Mouse (Mus musculus) stomach, embryonic 16.5 days (tissue): Measurements from ENCODE around the gene Zfp692. TPM values are rescaled to one million over a fixed set of nuclear protein-coding genes. Genes with fewer than 3 reads are reported as not detected.

Experiments
- ATAC-seq: fragments of 200-750 bp; cut with Nextera tagmentation; 2 replicates; pipeline ENCODE4 v1.8.0; 2017; ENCODE audit warnings: moderate number of reproducible peaks, moderate TSS enrichment; ENCODE audit not compliant: insufficient read depth, low FRiP score
- H3K27ac ChIP-seq: fragments of 300-500 bp; sonication (generic); 2 replicates; pipeline ENCODE4 v1.5.1; 2014; ENCODE audit warnings: low read length
- H3K27me3 ChIP-seq: fragments of 300-500 bp; sonication (generic); 2 replicates; pipeline ENCODE4 v1.6.1; 2014; ENCODE audit warnings: low read length, control low read depth, mixed read lengths; ENCODE audit not compliant: control insufficient read depth, insufficient read depth
- H3K36me3 ChIP-seq: fragments of 300-500 bp; sonication (generic); 2 replicates; pipeline ENCODE4 v1.6.1; 2014; ENCODE audit warnings: low read length; ENCODE audit not compliant: control insufficient read depth, insufficient read depth
- H3K4me1 ChIP-seq: fragments of 300-500 bp; sonication (generic); 2 replicates; pipeline ENCODE4 v1.6.1; 2014; ENCODE audit warnings: low read length, control low read depth, mixed read lengths; ENCODE audit not compliant: control insufficient read depth, insufficient read depth
- H3K4me2 ChIP-seq: fragments of 300-500 bp; sonication (generic); 2 replicates; pipeline ENCODE4 v1.6.1; 2014; ENCODE audit warnings: low read depth, low read length, mixed read lengths
- H3K4me3 ChIP-seq: fragments of 300-500 bp; sonication (generic); replicated peaks from 2 replicates; pipeline ENCODE4 v1.5.1; 2014; ENCODE audit warnings: mild to moderate bottlenecking, low read length
- H3K9ac ChIP-seq: fragments of 300-500 bp; sonication (generic); 2 replicates; pipeline ENCODE4 v1.6.1; 2014; ENCODE audit warnings: low read length
- H3K9me3 ChIP-seq: fragments of 300-500 bp; sonication (generic); replicated peaks from 2 replicates; pipeline ENCODE4 v1.6.1; 2016; ENCODE audit warnings: low read length, control low read depth; ENCODE audit not compliant: control insufficient read depth
- WGBS: fragments of 180-500 bp; shearing (Covaris S2); extraction: QIAGEN DNeasy Blood & Tissue Kit; methylation state at CpG from one replicate; pipeline ENCODE4 v1.1.7; 2014; 5-methylcytosine and 5-hydroxymethylcytosine counted together
- polyA plus RNA-seq: library from polyadenylated mRNA; unstranded; fragments of >200 nt; fragmentation: Nextera tagmentation; extraction: Ambion mirVana; gene quantifications from 2 replicates; pipeline ENCODE4 v1.2.1, GENCODE M21; 2015

Zfp692 gene
- polyA plus RNA-seq = 28.8 and 29.9 TPM in 2 replicates

- peak; percentile 64 for ATAC-seq
- H3K9me3 ChIP-seq = no peaks in the 10 kb centered on the region
- WGBS = under 1% methylated on average over 34 of the region's 34 CpGs
- H3K9ac ChIP-seq = peak within 1 kb of the TSS; percentile 82
- no peaks in the 10 kb centered on the region for H3K36me3 ChIP-seq
- H3K4me1 ChIP-seq = peaks cover 8% of the 10 kb centered on the region
- peak within 1 kb of the TSS; percentile 90 for H3K27ac ChIP-seq
- H3K4me2 ChIP-seq = peak within 1 kb of the TSS; percentile 97
- peak within 1 kb of the TSS; percentile 62 for H3K4me3 ChIP-seq
- no peaks in the 10 kb centered on the region for H3K27me3 ChIP-seq
These were observed at the start of gene Zfp692 for GRCm38 (mm10) chr11:58306860-58307308. Gene Zfp692 (plus strand): TSS chr11:58307069.

- H3K9me3 ChIP-seq = no peaks in the 10 kb centered on the region
- no peak overlapping the region for H3K4me3 ChIP-seq
- ATAC-seq = no peak
- H3K36me3 ChIP-seq = no peaks in the 10 kb centered on the region
- no peaks in the 10 kb centered on the region for H3K4me1 ChIP-seq
- H3K27me3 ChIP-seq = no peaks in the 10 kb centered on the region
- H3K4me2 ChIP-seq = no peak overlapping the region
- H3K27ac ChIP-seq = no peak overlapping the region
- H3K9ac ChIP-seq = no peak overlapping the region
- WGBS = 83% methylated on average over 5 of the region's 5 CpGs
These were observed 49.1 kb upstream of the Zfp692 start for GRCm38 (mm10) chr11:58257816-58258215.

- no peaks in the 10 kb centered on the region for H3K36me3 ChIP-seq
- no peak for ATAC-seq
- H3K27ac ChIP-seq = no peak overlapping the region
- no peak overlapping the region for H3K9ac ChIP-seq
- no peaks in the 10 kb centered on the region for H3K4me1 ChIP-seq
- 88% methylated on average over 4 of the region's 4 CpGs for WGBS
- H3K4me2 ChIP-seq = no peak overlapping the region
- no peaks in the 10 kb centered on the region for H3K27me3 ChIP-seq
- no peak overlapping the region for H3K4me3 ChIP-seq
- H3K9me3 ChIP-seq = no peaks in the 10 kb centered on the region
These were observed 46.7 kb upstream of the Zfp692 start for GRCm38 (mm10) chr11:58260156-58260555.

GRCm38 (mm10) chr11:58261826-58262225 lies 45.0 kb upstream of the Zfp692 start:
- H3K4me1 ChIP-seq = no peaks in the 10 kb centered on the region
- no peak overlapping the region for H3K4me3 ChIP-seq
- no peak overlapping the region for H3K9ac ChIP-seq
- ATAC-seq = no peak
- no peaks in the 10 kb centered on the region for H3K9me3 ChIP-seq
- no peaks in the 10 kb centered on the region for H3K36me3 ChIP-seq
- H3K4me2 ChIP-seq = no peak overlapping the region
- WGBS = 81% methylated on average over 4 of the region's 4 CpGs
- H3K27me3 ChIP-seq = no peaks in the 10 kb centered on the region
- H3K27ac ChIP-seq = no peak overlapping the region

- Histone ChIP-seq H3K4me3 (no peak overlapping the region), H3K27ac (no peak overlapping the region), H3K9ac (no peak overlapping the region), H3K4me2 (no peak overlapping the region), H3K9me3 (no peaks in the 10 kb centered on the region), H3K36me3 (no peaks in the 10 kb centered on the region), H3K27me3 (no peaks in the 10 kb centered on the region), H3K4me1 (no peaks in the 10 kb centered on the region)
- no peak for ATAC-seq
- WGBS = 74% methylated on average over 3 of the region's 3 CpGs
These were observed 44.5 kb upstream of the Zfp692 start for GRCm38 (mm10) chr11:58262336-58262735.

GRCm38 (mm10) chr11:58263516-58263915 lies 43.4 kb upstream of the Zfp692 start:
- Histone ChIP-seq H3K9ac (no peak overlapping the region), H3K27ac (no peak overlapping the region), H3K4me2 (no peak overlapping the region), H3K4me3 (no peak overlapping the region), H3K9me3 (no peaks in the 10 kb centered on the region), H3K36me3 (no peaks in the 10 kb centered on the region), H3K4me1 (no peaks in the 10 kb centered on the region), H3K27me3 (no peaks in the 10 kb centered on the region)
- ATAC-seq = no peak
- 75% methylated on average over 2 of the region's 2 CpGs for WGBS

GRCm38 (mm10) chr11:58264546-58264945 lies 42.3 kb upstream of the Zfp692 start:
- Histone ChIP-seq H3K27ac (no peak overlapping the region), H3K27me3 (no peaks in the 10 kb centered on the region), H3K9me3 (no peaks in the 10 kb centered on the region), H3K36me3 (no peaks in the 10 kb centered on the region), H3K9ac (no peak overlapping the region), H3K4me3 (no peak overlapping the region), H3K4me2 (no peak overlapping the region), H3K4me1 (no peaks in the 10 kb centered on the region)
- no peak for ATAC-seq
- WGBS = 80% methylated on average over 9 of the region's 9 CpGs

- 59% methylated on average over 3 of the region's 3 CpGs for WGBS
- no peak for ATAC-seq
These were observed 38.6 kb upstream of the Zfp692 start for GRCm38 (mm10) chr11:58268285-58268684.

GRCm38 (mm10) chr11:58274572-58274971 lies 32.3 kb upstream of the Zfp692 start, which contains the start of gene 4930438A08Rik:
Gene 4930438A08Rik (plus strand): TSS chr11:58274799.
- Histone ChIP-seq H3K4me1 (no peaks in the 10 kb centered on the region), H3K9me3 (no peaks in the 10 kb centered on the region), H3K27ac (no peak within 1 kb of the TSS), H3K4me3 (no peak within 1 kb of the TSS), H3K36me3 (no peaks in the 10 kb centered on the region), H3K27me3 (no peaks in the 10 kb centered on the region), H3K4me2 (no peak within 1 kb of the TSS), H3K9ac (no peak within 1 kb of the TSS)
- WGBS = 51% methylated on average over 2 of the region's 2 CpGs
- ATAC-seq = no peak

More at GRCm38 (mm10) chr11:58268285-58268684, 38.6 kb upstream of the Zfp692 start:
- H3K36me3 ChIP-seq = no peaks in the 10 kb centered on the region
- H3K9ac ChIP-seq = no peak overlapping the region
- no peaks in the 10 kb centered on the region for H3K4me1 ChIP-seq
- no peak overlapping the region for H3K4me3 ChIP-seq
- H3K27ac ChIP-seq = no peak overlapping the region
- H3K4me2 ChIP-seq = no peak overlapping the region
- H3K27me3 ChIP-seq = no peaks in the 10 kb centered on the region
- no peaks in the 10 kb centered on the region for H3K9me3 ChIP-seq
